Mouse (Mus musculus) urinary bladder, postnatal 25 days (tissue): ENCODE measurements around the gene AL731706.2.
"Not testable (repeated sequence)": the region's sequence is repeated elsewhere in the genome, so short reads cannot be mapped to it uniquely, and the experiment has no call there.

Experiments used
- DNase-seq: peaks from one replicate; pipeline ENCODE4 v3.0.0; 2022; ENCODE audit warnings: low spot score

The AL731706.2 gene

GRCm38 (mm10) chr2:136885579-136885978 lies at the start of gene AL731706.2:
Gene AL731706.2, minus strand, starts transcription at chr2:136885679.
- DNase-seq: no peak

GRCm38 (mm10) chr2:136921003-136921408 lies 35.5 kb upstream of the AL731706.2 start:
- peak; percentile 10 for DNase-seq

DNA sequence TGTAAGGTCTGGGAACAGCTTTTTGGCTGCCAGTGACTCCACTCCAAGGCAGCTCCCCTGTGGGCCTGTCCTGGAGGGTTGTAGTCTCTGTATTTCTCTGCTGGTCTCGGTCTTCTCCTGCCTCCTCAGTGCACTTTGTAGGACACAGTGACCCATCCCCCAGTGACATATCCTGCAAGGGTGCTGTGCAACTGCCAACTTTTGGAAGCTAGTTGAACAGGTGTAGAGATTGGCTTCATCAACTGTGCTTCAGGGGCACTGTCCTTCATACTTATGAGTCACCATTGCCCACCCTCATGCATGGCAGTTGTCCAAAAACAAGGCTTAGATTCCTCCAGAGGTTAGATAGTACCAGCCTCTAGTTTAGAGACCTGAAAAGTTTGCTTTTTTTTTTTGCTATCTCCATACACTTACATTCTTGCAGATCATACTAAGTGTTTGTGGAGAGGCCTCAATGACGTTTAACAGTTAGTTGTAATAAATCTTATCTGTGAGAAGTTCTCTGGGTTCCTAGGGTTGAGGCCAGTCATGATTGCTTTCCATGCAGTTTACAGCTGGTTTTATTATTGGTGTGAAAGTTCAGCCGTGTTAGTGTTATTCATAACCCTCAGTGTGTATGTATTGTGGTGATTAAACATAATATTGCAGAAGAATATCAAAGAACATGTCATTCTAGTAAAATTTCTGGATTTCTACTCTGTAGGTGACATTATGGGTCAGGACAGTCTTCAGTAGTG lies 34.9 kb upstream of the AL731706.2 start:
- DNase-seq: no peak

- DNase-seq: peak; percentile 68
Observed at GRCm38 (mm10) chr2:136919433-136919832, 34.0 kb upstream of the AL731706.2 start.

DNA sequence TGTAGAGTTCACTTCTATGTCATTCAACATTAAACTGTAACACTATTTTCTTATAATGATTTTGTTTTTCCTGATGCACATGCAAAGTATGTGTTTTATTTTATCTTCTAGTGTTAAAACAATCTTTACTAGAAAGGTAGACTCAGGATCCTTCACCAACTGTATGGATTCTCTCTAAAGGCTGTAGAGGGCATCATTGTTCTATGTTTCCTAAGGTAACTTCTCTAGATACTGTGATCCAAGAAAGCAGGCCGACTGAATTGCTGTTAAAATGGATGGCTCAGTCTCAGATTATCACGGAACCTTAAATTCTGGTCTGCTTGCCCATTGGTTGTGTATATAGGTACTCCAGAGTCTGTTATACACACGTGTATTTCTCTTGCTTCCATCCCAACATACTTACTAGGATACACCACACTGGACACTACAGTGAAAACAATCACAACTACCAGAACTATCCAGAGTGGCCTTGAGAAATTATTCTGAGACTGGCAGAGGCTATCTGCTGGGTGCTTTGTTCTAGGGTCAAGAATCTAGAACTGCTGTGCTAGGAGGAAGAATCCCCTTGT lies 28.9 kb upstream of the AL731706.2 start:
- DNase-seq: no peak

DNA sequence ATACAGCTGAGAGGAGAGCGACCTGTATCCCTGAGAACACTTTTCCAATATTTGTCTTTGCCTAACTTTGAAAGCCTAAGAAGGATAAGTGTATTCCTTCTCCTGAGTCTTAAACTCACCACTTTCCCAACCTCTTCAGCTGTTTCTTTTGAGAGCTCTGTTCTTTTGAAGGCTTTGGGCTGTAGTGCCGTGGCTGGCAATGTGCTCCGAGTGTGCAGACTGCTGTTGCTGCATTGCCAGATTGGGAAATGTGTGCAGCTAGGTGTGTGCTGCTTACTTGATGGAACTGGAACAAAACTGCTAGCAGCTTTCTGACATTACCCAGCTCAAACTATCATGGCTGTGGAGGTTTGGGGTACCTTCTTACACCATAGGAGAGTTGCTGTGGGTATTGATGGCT lies 27.5 kb upstream of the AL731706.2 start:
- no peak for DNase-seq

GRCm38 (mm10) chr2:136911958-136912411 lies 26.5 kb upstream of the AL731706.2 start:
- no peak for DNase-seq

GRCm38 (mm10) chr2:136909298-136909697 lies 23.8 kb upstream of the AL731706.2 start:
- no peak for DNase-seq

GRCm38 (mm10) chr2:136908596-136908995 lies 23.1 kb upstream of the AL731706.2 start:
- DNase-seq: no peak

GRCm38 (mm10) chr2:136896131-136896530 lies 10.7 kb upstream of the AL731706.2 start:
- no peak for DNase-seq

DNA sequence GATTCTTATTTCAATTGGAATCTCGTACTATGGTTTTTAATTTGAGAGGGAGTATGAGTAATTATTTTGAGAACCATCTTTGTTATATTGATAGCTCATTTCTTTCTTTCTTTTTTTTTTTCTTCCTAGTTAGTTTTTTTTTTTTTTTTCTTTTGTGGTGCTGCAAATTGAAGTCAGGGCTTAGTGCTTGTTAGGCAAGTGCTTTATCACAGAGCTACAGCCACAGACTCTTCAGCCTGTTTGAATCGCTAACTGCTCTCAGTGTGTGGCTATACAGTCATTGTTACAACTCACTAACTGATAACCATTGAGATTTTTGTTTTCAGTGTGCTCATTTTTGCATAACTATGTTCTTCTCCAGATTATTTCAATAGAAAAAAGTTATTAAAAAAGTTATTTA lies 9.0 kb upstream of the AL731706.2 start:
- no peak for DNase-seq

DNA sequence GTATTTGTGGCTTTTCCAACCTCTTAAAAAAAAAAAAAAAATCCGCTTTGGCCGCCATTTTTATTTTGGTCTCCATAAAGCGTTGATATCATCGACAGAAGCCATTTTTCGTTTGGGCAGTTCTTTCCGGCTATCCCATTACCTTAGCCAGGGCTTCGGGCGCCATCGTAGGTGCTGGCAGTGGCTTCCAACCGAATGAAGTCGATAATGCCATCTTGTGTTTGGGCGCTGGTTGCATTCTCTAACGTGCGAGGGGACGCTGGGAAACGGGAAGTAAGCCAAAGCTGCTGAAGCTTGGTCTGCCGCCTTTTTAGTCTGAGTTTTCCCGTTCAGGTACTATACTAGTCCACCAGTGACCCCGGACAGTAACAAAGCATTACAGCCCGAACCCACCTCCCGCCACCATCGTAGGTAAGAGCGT lies 6.5 kb upstream of the AL731706.2 start:
- DNase-seq: peak; percentile 85

DNA sequence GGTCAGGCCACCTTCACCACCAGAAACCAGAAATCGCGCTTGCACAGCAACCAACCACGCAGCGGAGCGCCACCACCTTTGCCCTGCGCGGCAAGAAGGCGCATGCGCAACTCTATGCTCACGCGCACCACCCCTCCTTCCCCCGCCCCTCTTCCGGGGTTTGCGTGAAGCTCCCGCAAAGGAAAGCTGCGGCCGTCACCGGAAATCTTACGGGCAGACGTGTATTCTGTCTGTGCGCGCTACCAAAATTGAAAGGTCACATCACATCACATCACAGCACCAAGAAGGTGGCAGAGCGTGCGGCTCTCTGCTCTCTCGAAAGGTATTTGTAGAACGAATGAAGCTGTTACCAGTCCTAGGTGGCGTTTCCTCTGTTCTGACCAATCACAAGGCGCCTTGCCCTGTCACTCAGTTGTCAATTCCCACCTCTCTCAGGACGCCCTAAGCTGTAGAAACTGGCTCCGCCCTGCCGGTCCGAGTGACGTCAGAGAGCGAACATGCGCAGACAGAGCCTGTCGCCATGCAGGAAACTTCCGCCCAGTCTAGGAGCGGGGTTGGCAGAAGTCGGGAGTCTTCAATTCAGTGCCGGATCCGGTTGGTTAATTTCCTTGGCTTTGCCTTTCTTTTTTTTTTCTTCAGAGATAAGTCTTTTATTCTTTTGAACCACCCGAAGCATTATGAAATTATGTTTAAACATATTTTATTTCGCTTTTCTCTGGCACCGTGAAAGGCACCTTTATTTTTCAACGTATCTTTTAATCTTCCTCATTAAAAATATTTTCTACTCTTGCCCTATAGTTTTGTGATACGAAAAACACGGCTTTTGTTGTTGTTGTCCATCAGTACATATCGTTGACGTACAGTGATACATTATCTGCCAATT lies 5.8 kb upstream of the AL731706.2 start, which contains the start of the genes Slx4ip, AL731706.1 and Mkks:
Gene Slx4ip (plus strand): TSS at position 151 of the 883 bp plus-strand sequence.
Gene AL731706.1 (minus strand): TSS at position 322 of the 883 bp plus-strand sequence.
Gene Mkks (minus strand): TSS at position 322 of the 883 bp plus-strand sequence.
- DNase-seq: peak; percentile 96

DNA sequence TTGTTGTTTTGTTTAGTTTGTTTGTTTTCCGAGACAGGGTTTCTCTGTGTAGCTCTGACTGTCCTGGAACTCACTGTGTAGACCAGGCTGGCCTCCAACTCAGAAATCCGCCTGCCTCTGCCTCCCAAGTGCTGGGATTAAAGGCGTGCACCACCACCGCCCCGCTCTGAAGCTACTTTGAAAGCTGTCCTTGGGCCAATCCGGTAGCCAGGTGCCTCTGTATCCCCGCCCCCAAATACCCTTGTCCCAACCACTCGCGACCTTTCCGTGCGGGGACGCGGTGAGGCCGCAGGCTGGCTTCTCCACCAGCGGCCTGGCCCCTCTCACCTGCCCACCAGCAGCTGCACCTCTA lies 5.2 kb upstream of the AL731706.2 start:
- DNase-seq: not testable (repeated sequence)

- no peak for DNase-seq
Observed at GRCm38 (mm10) chr2:136886846-136887245, 1.4 kb upstream of the AL731706.2 start.

GRCm38 (mm10) chr2:136854543-136855388 lies 30.7 kb downstream of the AL731706.2 start:
- DNase-seq: no peak

DNA sequence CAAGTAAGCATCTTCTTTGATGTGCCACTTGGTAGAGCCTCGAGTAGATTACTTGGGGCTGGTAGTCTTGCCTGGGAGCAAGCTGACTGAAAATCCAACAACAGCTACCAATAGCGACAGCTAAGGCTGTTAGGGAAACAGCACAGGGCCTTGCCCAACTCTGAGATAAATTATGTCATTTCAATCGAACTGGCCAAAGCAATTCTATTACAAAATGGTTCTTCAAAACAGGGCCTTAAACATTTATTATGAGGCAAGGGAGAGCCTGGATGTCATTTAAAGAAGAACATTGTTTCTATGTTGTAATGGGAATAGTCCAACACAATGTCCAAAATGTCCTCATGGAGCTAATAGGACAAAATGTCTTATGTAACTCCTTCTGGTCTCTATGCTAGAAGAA lies 35.1 kb downstream of the AL731706.2 start:
- DNase-seq: no peak

- no peak for DNase-seq
Observed at GRCm38 (mm10) chr2:136837994-136838393, 47.5 kb downstream of the AL731706.2 start.

DNA sequence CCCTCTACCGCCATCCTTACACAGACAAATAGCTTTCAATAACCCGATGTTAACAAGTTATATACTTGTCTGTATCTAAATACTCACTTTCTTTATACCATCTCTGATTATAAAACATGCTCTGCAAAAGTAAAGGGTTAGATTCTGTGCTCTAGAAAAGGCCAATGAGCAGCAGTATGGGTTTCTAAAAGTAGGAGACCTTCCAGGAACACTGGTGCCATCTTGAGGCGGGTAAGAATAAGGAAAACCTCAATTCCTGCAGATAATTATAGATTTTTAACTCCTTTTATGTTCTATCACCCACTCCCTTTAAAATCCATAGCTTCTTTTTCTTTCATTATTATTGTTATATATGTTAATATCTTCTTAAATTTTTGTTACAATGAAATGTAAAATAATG lies 49.6 kb downstream of the AL731706.2 start:
- no peak for DNase-seq
